Mouse (Mus musculus) C2C12 (cell line): Measurements from ENCODE around the gene Zc3h7b. TPM values are rescaled to one million over a fixed set of nuclear protein-coding genes. Genes with fewer than 3 reads are reported as not detected.

ENCODE experiments used
- H3K27me3 ChIP-seq: one replicate; pipeline ENCODE4 v1.6.1; 2011; ENCODE audit not compliant: control insufficient read depth, insufficient read depth, insufficient read length
- H3K36me3 ChIP-seq: one replicate; pipeline ENCODE4 v1.6.1; 2011; ENCODE audit not compliant: control insufficient read depth, insufficient read depth
- H3K4me3 ChIP-seq: one replicate; pipeline ENCODE4 v1.5.1; 2011; ENCODE audit warnings: mild to moderate bottlenecking, control low read depth; ENCODE audit not compliant: poor library complexity, insufficient read depth, severe bottlenecking
- H3K79me2 ChIP-seq: one replicate; pipeline ENCODE4 v1.6.1; 2011; ENCODE audit not compliant: control insufficient read depth, insufficient read depth
- H3K79me3 ChIP-seq: one replicate; pipeline ENCODE4 v1.6.1; 2011; ENCODE audit warnings: low read depth, control low read depth
- H3ac ChIP-seq: one replicate; pipeline ENCODE3; 2011; ENCODE audit warnings: low read depth; ENCODE audit not compliant: control insufficient read depth, insufficient read length
- CEBPB ChIP-seq: IDR thresholded peaks from one replicate; pipeline ENCODE4 v1.6.1; 2011; ENCODE audit warnings: low read depth, mild to moderate bottlenecking, control low read depth, moderate library complexity
- CTCF ChIP-seq: IDR thresholded peaks from one replicate; pipeline ENCODE4 v1.5.1; 2011; ENCODE audit not compliant: control insufficient read depth, insufficient read depth, insufficient read length
- FOSL1 ChIP-seq: IDR thresholded peaks from one replicate; pipeline ENCODE4 v1.8.0; 2011; ENCODE audit warnings: mild to moderate bottlenecking, low read length; ENCODE audit not compliant: poor library complexity, insufficient read depth, severe bottlenecking
- MAX ChIP-seq: IDR thresholded peaks from one replicate; pipeline ENCODE4 v1.6.1; 2011; ENCODE audit warnings: mild to moderate bottlenecking, control low read depth
- MYOD1 ChIP-seq: IDR thresholded peaks from one replicate; pipeline ENCODE4 v1.6.1; 2011; ENCODE audit warnings: low read depth; ENCODE audit not compliant: control insufficient read depth, insufficient read length
- MYOG ChIP-seq: IDR thresholded peaks from one replicate; pipeline ENCODE4 v1.6.1; 2011; ENCODE audit not compliant: control insufficient read depth, insufficient read length; ENCODE audit errors: extremely low read depth
- USF1 ChIP-seq: IDR thresholded peaks from one replicate; pipeline ENCODE4 v1.6.1; 2011; ENCODE audit warnings: low read depth, mild to moderate bottlenecking, control low read depth, moderate library complexity
- polyA plus RNA-seq: library from polyadenylated mRNA; unstranded; fragments of >200 nt; fragmentation: generic; extraction: Trizol; gene quantifications from one replicate; pipeline ENCODE4 v1.2.1, GENCODE M21; 2012; ENCODE audit warnings: missing spikeins

Zc3h7b gene
- polyA plus RNA-seq, 1 experiment, result 46.9 TPM

GRCm38 (mm10) chr15:81818404-81818803 is 73.5 kb downstream of the Zc3h7b start:
- Histone ChIP-seq H3K36me3 (peaks cover 71% of the 10 kb centered on the region), H3K4me3 (no peak overlapping the region), H3K79me3 (no peaks in the 10 kb centered on the region), H3K79me2 (peaks cover 16% of the 10 kb centered on the region), H3ac (no peak overlapping the region), H3K27me3 (no peaks in the 10 kb centered on the region)
- no peak for TF ChIP-seq MYOG
- TF ChIP-seq MAX, result no peak
- TF ChIP-seq CTCF, result no peak
- no peak for TF ChIP-seq MYOD1
- no peak for TF ChIP-seq USF1
- no peak for TF ChIP-seq CEBPB
- TF ChIP-seq FOSL1, result no peak

GRCm38 (mm10) chr15:81822631-81823030 is 77.8 kb downstream of the Zc3h7b start:
- Histone ChIP-seq H3K27me3 (no peaks in the 10 kb centered on the region), H3ac (no peak overlapping the region), H3K79me3 (no peaks in the 10 kb centered on the region), H3K36me3 (peaks cover 72% of the 10 kb centered on the region), H3K79me2 (no peaks in the 10 kb centered on the region), H3K4me3 (no peak overlapping the region)
- TF ChIP-seq MYOG, result no peak
- no peak for TF ChIP-seq USF1
- TF ChIP-seq CEBPB, result no peak

DNA sequence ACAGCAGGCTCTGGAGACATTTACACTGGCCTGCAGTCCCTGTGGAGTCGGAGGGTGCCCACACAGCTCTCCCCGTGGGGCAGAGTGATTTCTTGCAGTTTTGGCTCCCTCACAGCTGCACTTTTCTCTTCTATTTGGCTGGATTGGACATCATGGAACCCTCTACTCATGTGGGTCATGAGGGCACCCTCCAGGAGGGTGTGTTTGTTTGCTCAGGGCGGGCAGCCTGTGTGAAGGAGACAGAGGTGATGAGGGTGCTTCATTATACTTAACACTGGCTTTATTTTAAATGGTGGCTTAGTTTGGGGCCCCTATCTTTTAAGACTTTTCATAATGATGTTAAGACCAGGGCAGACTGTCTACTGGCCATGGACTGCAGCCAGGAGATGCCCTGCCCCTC is 80.0 kb downstream of the Zc3h7b start:
- Histone ChIP-seq H3K79me2 (no peaks in the 10 kb centered on the region), H3K4me3 (no peak overlapping the region)
- TF ChIP-seq MYOD1 (no peak), FOSL1 (no peak), MYOG (no peak), USF1 (no peak), CEBPB (no peak), MAX (no peak), CTCF (no peak)

GRCm38 (mm10) chr15:81828426-81829207 is 83.8 kb downstream of the Zc3h7b start:
- Histone ChIP-seq H3K79me2 (no peaks in the 10 kb centered on the region), H3K36me3 (peaks cover 36% of the 10 kb centered on the region), H3K4me3 (no peak overlapping the region), H3ac (no peak overlapping the region), H3K27me3 (no peaks in the 10 kb centered on the region), H3K79me3 (no peaks in the 10 kb centered on the region)
- no peak for TF ChIP-seq FOSL1
- no peak for TF ChIP-seq MYOD1
- no peak for TF ChIP-seq MYOG

More for the DNA sequence above, 80.0 kb downstream of the Zc3h7b start:
- Histone ChIP-seq H3K79me3 (no peaks in the 10 kb centered on the region), H3ac (no peak overlapping the region), H3K27me3 (no peaks in the 10 kb centered on the region), H3K36me3 (peaks cover 59% of the 10 kb centered on the region)

GRCm38 (mm10) chr15:81829208-81829580 is 84.3 kb downstream of the Zc3h7b start:
- Histone ChIP-seq H3K36me3 (peaks cover 30% of the 10 kb centered on the region), H3K79me2 (no peaks in the 10 kb centered on the region), H3K4me3 (no peak overlapping the region), H3K79me3 (no peaks in the 10 kb centered on the region), H3K27me3 (no peaks in the 10 kb centered on the region), H3ac (no peak overlapping the region)
- TF ChIP-seq CTCF (no peak), MYOD1 (no peak), CEBPB (no peak), MAX (no peak)

DNA sequence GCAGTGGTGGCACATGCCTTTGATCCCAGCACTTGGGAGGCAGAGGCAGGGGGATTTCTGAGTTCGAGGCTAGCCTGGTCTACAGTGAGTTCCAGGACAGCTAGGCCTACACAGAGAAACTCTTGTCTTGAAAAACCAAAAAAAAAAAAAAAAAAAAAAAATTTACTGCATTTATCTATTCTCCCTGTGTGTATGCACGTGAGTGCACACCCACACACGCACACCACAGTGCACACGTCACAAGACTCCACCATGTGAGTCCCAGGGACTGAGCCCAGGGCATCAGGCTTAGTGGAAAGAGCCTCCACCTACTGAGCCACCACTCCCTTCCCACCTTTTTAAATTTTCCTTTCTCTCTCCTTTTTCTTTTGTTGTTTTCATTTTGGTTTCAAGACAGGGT is 85.7 kb downstream of the Zc3h7b start:
- Histone ChIP-seq H3K79me2 (no peaks in the 10 kb centered on the region), H3K36me3 (peaks cover 17% of the 10 kb centered on the region), H3K4me3 (no peak overlapping the region), H3K79me3 (no peaks in the 10 kb centered on the region), H3K27me3 (no peaks in the 10 kb centered on the region), H3ac (peak overlapping the region; percentile 46)
- TF ChIP-seq CEBPB (no peak), USF1 (no peak), MAX (no peak), FOSL1 (no peak), MYOD1 (no peak), MYOG (no peak), CTCF (no peak)
